Mouse (Mus musculus): ENCODE data around the gene Mrgpra2a. TPM values are rescaled to one million over a fixed set of nuclear protein-coding genes. Genes with fewer than 3 reads are reported as not detected.

The Mrgpra2a gene
- polyA plus RNA-seq (2017; shearing (Covaris generic)), result not detected

GRCm38 (mm10) chr7:47452015-47452414, at the start of gene Mrgpra2a:
Gene Mrgpra2a (minus strand): TSS chr7:47452139.

Other genes starting within 250 kb of the Mrgpra2a start
- gene Mrgpra6, start 247.2 kb downstream of the Mrgpra2a start, polyA plus RNA-seq (2017; shearing (Covaris generic)), result not detected
- gene Mrgpra9, start 199.3 kb downstream of the Mrgpra2a start, polyA plus RNA-seq (2017; shearing (Covaris generic)), result not detected
- gene Mrgpra1, start 97.9 kb downstream of the Mrgpra2a start, polyA plus RNA-seq (2017; shearing (Covaris generic)), result not detected
- not detected for gene Mrgpra2b, start 76.7 kb upstream of the Mrgpra2a start, polyA plus RNA-seq (2017; shearing (Covaris generic))
- gene Mrgpra3, start 149.2 kb upstream of the Mrgpra2a start, polyA plus RNA-seq (2017; shearing (Covaris generic)), result not detected

All from activated CD4-positive, CD25-positive, alpha-beta regulatory T cell, adult 9 weeks (primary cell).